Mouse (Mus musculus): ENCODE data around the gene Ltb4r2.

GRCm38 (mm10) chr14:55783171-55783957 lies 22.1 kb downstream of the Ltb4r2 start:
- TF ChIP-seq POLR2A (IDR thresholded peaks at IDR 0.05; ENCODE audit: low read depth, low read length) = peak; percentile 58
- no peak for TF ChIP-seq CTCF (IDR thresholded peaks at IDR 0.05; ENCODE audit: borderline replicate concordance, insufficient read depth, low read length)

Data from embryonic fibroblast, embryonic 13.5 days (primary cell).